Mouse (Mus musculus) mouse embryonic stem cell (cell line): Measurements from ENCODE around the gene Rtn4rl1.

ENCODE experiments used
- in situ Hi-C, 2 experiments: fragments of 300-500 bp; cut with MboI; formaldehyde crosslinking; loops; 1 replicate in 1 of 2; 3 replicates in 1 of 2; pipeline ENCODE4 v1.14.3; 2019 to 2020; ENCODE audit warnings: low sequenced_read_pairs in 2 of 2, low pct_unique_long_range_greater_than_20kb in 1 of 2, mixed read lengths in 1 of 2; ENCODE audit not compliant: unreplicated experiment in 1 of 2

Gene Rtn4rl1

GRCm38 (mm10) chr11:75227632-75228031, 34.0 kb downstream of the Rtn4rl1 start:
- in situ Hi-C loops, result no loop called here

DNA sequence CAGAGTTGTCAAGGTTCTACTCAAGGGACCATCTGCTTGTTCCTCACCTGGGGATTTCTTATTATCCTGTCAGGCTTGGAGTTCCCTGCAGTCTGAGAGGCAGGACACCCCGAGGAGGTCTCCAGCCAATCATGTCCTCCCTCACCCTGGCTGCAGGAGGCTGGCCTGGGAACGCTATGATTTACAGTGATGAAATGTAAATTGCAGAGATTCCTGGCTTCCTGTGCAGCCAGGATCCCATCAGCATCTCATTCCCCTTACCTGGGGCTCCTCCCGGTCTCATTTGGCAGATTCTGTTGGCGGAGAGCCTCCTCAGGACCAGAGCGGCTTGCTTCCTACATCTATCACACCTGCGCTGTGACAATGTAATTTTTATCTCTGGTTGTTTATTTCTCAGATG, 35.7 kb downstream of the Rtn4rl1 start:
- in situ Hi-C loops, result no loop called here

- in situ Hi-C loops, result no loop called here
Measured at GRCm38 (mm10) chr11:75230272-75230760, 36.7 kb downstream of the Rtn4rl1 start.

- in situ Hi-C loops, result no loop called here
Measured at GRCm38 (mm10) chr11:75231756-75232155, 38.2 kb downstream of the Rtn4rl1 start.

GRCm38 (mm10) chr11:75232434-75232833, 38.9 kb downstream of the Rtn4rl1 start:
- in situ Hi-C loops, result no loop called here

GRCm38 (mm10) chr11:75234745-75235144, 41.2 kb downstream of the Rtn4rl1 start:
- in situ Hi-C loops, result no loop called here

DNA sequence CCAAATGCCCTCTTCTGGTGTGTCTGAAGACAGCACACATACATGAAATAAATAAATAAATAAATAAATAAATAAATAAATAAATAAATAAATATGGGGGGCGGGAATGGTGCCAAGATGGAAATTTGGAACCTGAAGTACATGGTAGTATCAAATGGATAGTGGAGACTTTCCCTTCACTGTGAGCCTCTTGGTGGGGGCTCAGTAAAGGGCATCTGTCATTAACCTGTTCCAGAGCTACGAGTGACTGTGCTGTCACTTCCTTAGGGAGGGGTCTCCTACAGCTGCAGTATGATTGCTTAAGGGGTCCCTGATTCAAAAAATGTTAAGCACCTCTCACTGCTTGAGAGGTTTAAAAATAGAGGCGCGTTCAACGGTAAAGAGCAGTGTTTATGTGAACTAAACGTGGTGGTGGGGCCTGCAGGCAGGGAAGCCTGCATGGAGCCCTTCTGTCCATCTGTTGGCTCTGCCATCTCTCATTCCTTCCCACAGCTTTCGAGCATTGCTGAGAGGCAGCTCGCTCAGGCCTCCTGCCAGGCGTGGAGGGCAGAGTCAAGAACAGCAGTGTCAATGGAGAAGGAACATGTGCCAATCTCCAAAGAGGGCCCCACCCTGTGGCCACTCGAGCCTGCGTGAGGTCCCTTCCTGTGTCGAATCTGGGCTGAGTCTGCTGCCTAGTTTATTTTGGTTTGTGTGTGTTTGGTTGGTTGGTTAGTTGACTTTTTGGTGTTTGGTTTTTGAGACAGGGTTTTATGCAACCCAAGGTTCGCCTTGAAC, 46.8 kb downstream of the Rtn4rl1 start:
- in situ Hi-C loops, result no loop called here

- in situ Hi-C loops, result no loop called here
Measured at GRCm38 (mm10) chr11:75242710-75243255, 49.2 kb downstream of the Rtn4rl1 start.

- in situ Hi-C loops, result no loop called here
Measured at GRCm38 (mm10) chr11:75244368-75245275, 51.0 kb downstream of the Rtn4rl1 start.

DNA sequence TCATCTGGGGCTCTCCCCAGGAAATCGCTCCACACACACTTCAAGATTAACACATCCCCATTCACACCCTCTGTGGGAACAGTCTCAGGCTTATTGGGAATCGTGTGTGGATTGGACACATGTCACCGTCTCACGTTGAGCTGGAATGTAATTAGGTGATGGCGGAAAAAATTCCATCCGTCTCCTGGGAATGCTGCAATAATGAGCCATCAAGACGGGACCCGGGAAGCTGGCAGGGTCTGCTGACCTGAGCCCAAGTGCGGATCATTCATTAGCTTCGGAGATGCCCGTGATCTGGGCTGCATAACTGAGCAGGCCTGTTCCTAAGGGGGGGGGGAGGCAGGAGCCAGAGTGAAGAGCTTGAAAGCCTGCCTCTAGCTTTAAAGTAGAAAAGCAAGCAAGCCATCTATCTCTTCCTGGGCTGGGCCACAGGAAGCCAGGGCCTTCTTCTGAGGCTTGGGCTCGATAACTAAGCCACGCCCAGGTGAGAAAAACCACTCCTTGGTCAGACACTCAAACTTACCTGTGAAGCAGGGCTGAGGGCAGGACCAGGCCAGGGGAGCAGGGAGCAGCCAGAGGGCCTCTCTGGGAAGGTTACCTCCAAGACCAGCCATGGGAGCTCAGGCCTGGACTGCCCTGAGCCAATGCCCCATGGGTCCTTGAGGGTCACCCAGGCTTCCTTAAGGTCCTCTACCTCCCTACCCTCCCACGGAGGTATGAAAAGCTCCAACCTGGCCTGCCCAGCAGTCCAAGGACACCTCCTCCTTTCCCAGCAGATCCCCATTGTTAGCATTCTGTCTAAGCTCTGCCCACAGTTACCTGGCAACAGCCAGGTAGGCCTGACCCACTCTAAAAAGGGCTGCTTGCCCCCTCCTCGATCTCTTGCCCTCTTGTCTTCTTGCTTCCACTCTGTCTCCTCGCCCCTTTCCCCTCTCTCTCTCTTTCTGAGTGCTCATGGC, 52.1 kb downstream of the Rtn4rl1 start:
- in situ Hi-C loops, result no loop called here

DNA sequence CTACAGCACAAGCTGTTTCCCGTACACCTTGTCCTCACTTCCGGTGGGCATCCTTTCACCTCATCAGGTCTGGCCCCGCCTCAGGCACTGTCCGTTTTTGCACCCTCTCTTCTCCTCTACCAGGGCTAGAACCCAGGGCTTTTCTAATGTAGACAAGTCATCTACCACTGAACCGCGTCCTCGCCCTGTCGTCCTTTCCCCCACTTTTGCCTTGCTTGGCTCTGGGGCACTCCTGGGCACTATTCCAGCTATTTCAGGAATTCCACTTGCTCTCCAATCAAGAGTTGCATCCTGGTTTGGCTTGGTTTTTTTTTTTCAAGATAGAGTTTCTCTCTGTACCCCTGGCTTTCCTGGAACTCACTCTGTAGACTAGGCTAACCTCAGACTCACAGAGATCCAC, 53.0 kb downstream of the Rtn4rl1 start:
- in situ Hi-C loops, result no loop called here

GRCm38 (mm10) chr11:75247137-75247730, 53.7 kb downstream of the Rtn4rl1 start:
- in situ Hi-C loops, result no loop called here

GRCm38 (mm10) chr11:75249588-75249987, 56.0 kb downstream of the Rtn4rl1 start:
- in situ Hi-C loops, result no loop called here

GRCm38 (mm10) chr11:75251006-75251512, 57.5 kb downstream of the Rtn4rl1 start:
- in situ Hi-C loops, result no loop called here

DNA sequence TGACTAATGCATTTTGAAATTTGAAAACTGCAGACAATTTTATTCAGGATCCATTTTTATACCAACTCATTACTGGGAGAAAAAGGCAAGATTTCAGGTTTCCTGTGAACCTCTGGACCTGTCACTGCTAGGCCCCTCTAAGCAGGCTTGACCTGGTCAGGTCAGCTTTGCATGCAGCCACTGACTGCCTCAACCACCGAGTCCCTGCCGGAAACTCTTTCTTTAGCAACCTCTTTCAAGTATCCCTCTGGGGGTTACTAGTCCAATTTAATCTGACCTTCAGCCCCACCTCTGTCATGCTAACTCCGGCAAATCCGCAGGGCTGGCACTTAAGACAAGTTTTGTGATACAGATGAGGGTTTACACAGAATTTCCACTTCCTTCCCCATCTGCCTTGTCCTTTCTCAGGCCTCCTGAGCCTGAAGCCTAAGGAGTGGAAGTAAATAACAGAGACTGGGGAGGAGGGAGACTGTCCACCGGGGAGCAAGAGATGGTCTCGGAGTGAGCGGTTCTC, 58.0 kb downstream of the Rtn4rl1 start:
- in situ Hi-C loops, result no loop called here

- in situ Hi-C loops, result no loop called here
Measured at GRCm38 (mm10) chr11:75254252-75254912, 60.8 kb downstream of the Rtn4rl1 start.

DNA sequence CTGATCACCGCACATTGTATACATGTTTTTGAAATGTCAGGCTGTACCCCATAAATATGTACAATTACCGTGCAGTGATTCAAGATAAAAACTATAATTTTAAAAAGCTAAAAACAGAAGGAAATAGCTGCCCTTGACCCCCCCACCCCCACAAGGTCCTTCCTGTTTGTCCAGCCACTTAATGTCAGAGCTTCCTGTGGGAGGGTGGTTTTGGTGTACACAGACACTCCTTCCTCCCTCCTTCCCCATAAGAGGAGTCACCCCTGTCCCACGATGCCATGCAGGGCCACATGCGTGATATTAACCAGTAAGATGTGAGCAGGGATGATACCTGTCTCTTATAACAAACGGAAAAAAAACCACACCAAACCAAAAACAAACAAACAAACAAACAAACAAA, 61.7 kb downstream of the Rtn4rl1 start:
- in situ Hi-C loops, result no loop called here
